Mouse (Mus musculus) brain, embryonic 14.5 days (tissue): ENCODE measurements around the gene Igfbp6.

ENCODE experiments used
- CTCF ChIP-seq: fragments of 200-500 bp; IDR thresholded peaks from 2 replicates; pipeline ENCODE4 v1.5.1; 2012; ENCODE audit warnings: inconsistent platforms, mild to moderate bottlenecking, moderate library complexity, borderline replicate concordance; ENCODE audit not compliant: insufficient read depth, insufficient read length; ENCODE audit errors: extremely low read depth
- POLR2A ChIP-seq: fragments of 200-500 bp; IDR thresholded peaks from 2 replicates; pipeline ENCODE4 v1.6.1; 2012; ENCODE audit warnings: mild to moderate bottlenecking, inconsistent platforms, borderline replicate concordance; ENCODE audit not compliant: poor library complexity, insufficient read depth, insufficient read length, severe bottlenecking; ENCODE audit errors: extremely low read depth

- TF ChIP-seq CTCF (no peak), POLR2A (no peak)
Measured at GRCm38 (mm10) chr15:102144274-102144711, at the start of gene Igfbp6.
